Mouse (Mus musculus) CD4-positive naive resting alpha-beta T cell, adult 57 days (primary cell): ENCODE results near the gene Arsb. TPM values are rescaled to one million over a fixed set of nuclear protein-coding genes. Genes with fewer than 3 reads are reported as not detected.

ENCODE experiments used
- total RNA-seq: library from RNA; stranded (reverse); gene quantifications from one replicate; pipeline ENCODE4 v1.2.4, GENCODE M21; 2023

Arsb gene
- total RNA-seq, result 10.3 TPM

GRCm38 (mm10) chr13:93771588-93772278 is at the start of gene Arsb:
Gene Arsb (plus strand): TSS chr13:93771630.

Other genes starting within 250 kb of the Arsb start
- gene Bhmt, start 133.7 kb upstream of the Arsb start, total RNA-seq, result 0.89 TPM
- gene Bhmt2, start 97.3 kb upstream of the Arsb start, total RNA-seq, result not detected
- gene Dmgdh, start 97.2 kb upstream of the Arsb start, total RNA-seq, result not detected